Comparison of ENCODE assay signal across 14 mouse cellular contexts in the genomic region with DNA sequence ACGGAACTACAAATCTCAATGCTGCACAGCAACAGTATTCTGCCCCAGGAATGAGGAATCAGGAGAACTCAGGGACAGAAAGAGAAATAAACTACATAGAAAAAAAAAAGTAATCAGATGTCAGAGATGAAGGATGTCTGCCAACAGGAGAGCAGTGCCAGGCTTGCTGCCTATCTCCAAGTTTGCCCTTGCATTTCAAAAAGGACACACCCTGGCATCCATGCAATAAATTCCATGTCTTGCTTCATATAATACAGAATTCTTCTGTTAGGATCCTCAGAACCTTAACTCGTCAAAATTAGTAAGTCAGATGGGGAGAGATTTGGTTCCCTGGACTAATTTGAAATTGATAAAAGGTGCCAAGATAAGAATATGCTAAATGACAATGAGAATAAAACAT.
"Had no signal": no experiment of that assay in that cellular context is flagged by ENCODE, and none has a peak within 500 bp of the region (broad histone marks: within the 10 kb centered on the region; RNA-seq: fewer than 3 reads in every experiment).

No protein-coding gene starts in this region.

- H3K4me3 ChIP-seq: limb, embryonic 12.5 days; liver, embryonic 13.5 days; lung, embryonic 15.5 days; midbrain, embryonic 10.5 days; neural tube, embryonic 12.5 days had no signal

- H3K27me3 ChIP-seq: limb, embryonic 12.5 days; liver, embryonic 13.5 days; lung, embryonic 15.5 days; neural tube, embryonic 12.5 days had no signal

- ATAC-seq: liver, postnatal 0 days had no signal

- H3K9ac ChIP-seq: limb, embryonic 12.5 days; liver, embryonic 13.5 days; liver, postnatal 0 days; lung, embryonic 15.5 days; neural tube, embryonic 12.5 days had no signal

- H3K36me3 ChIP-seq: limb, embryonic 12.5 days; liver, embryonic 13.5 days; lung, embryonic 15.5 days; midbrain, embryonic 10.5 days; neural tube, embryonic 12.5 days had no signal

- H3K4me1 ChIP-seq: neural tube, embryonic 12.5 days had no signal

- DNase-seq: kidney, postnatal 14 days; layer of hippocampus, adult 9-11 months; layer of hippocampus, postnatal 36 days; liver, embryonic 13.5 days; liver, postnatal 0 days; lung, postnatal 14 days; midbrain, embryonic 14.5 days; thymus, adult 18-20 months; thymus, postnatal 14 days had no signal

- H3K4me2 ChIP-seq: limb, embryonic 12.5 days; lung, embryonic 15.5 days; neural tube, embryonic 12.5 days had no signal

- H3K9me3 ChIP-seq: limb, embryonic 12.5 days; liver, embryonic 13.5 days; lung, embryonic 15.5 days; midbrain, embryonic 10.5 days; neural tube, embryonic 12.5 days had no signal

- H3K27ac ChIP-seq: limb, embryonic 12.5 days; lung, embryonic 15.5 days; midbrain, embryonic 10.5 days; neural tube, embryonic 12.5 days; stomach, postnatal 0 days had no signal
